Mouse (Mus musculus) layer of hippocampus, adult 9-11 months (tissue): ENCODE data around the gene Ankrd23.

Experiments used
- DNase-seq: peaks from one replicate; pipeline ENCODE4 v3.0.0; 2022

The Ankrd23 gene

DNA sequence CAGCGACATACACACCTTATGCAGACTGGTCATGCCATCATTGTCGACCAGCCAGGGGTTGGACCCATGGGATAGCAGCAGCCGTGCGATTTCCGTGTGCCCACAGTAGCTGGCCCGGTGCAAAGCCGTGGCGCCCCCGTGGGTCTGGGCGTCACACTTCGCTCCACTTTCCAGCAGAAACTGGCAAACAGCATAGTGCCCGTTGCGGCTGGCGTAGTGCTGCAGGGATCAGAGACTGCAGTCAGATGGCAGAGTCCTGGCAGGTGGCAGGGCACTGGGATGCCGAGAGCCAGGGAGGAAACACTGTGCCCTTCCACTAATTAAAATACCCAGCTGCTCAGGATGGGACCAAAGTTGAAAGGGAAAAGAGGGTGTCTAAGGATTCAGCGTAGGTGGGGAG, 5.2 kb upstream of the Ankrd23 start:
- DNase-seq, result no peak

DNA sequence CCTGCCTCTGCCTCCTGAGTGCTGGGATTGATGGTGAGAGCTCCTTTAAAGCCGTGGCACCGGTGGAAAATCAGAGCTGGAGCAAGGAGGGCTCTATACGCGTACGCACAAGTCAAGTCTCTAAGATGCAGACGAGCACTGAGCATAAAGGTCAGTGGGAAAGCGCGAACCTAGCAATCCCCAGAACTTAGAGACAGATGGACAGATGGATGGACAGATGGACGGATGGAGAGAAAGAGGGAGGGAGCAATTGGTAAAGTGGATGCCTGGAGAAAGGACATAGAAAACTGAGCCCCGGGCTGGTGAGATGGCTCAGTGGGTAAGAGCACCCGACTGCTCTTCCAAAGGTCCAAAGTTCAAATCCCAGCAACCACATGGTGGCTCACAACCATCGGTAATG, 4.1 kb upstream of the Ankrd23 start:
- no peak for DNase-seq

- no peak for DNase-seq
Measured at GRCm38 (mm10) chr1:36540132-36540531, 3.4 kb upstream of the Ankrd23 start.

- no peak for DNase-seq
Measured at GRCm38 (mm10) chr1:36539186-36539585, 2.5 kb upstream of the Ankrd23 start, which contains the start of gene Gm42417. TSS of gene Gm42417 (minus strand) at chr1:36539429.

DNA sequence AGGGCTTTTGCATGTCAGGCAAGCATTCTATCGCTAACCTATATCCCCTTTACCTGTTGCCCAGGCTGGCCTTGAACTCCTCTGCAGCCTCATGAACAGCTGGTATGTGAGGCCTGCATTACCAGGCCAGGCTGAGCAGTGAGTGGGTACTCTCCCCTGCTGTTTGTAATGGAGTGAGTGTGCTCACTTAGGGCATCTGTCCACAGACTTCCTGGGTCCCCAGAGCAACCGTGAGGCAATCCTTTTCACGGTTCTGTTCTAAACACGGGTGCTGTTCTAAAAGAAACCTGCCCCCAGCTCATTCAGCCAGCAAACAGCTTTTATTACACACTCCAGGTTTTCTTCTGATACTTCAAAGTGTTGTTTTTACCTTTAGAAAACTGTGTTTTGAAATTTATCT, 2.0 kb upstream of the Ankrd23 start:
- DNase-seq, result no peak

- DNase-seq, result no peak
Measured at GRCm38 (mm10) chr1:36536397-36536728, 320 bp downstream of the Ankrd23 start.

- DNase-seq, result no peak
Measured at GRCm38 (mm10) chr1:36535477-36536396, 946 bp downstream of the Ankrd23 start.

DNA sequence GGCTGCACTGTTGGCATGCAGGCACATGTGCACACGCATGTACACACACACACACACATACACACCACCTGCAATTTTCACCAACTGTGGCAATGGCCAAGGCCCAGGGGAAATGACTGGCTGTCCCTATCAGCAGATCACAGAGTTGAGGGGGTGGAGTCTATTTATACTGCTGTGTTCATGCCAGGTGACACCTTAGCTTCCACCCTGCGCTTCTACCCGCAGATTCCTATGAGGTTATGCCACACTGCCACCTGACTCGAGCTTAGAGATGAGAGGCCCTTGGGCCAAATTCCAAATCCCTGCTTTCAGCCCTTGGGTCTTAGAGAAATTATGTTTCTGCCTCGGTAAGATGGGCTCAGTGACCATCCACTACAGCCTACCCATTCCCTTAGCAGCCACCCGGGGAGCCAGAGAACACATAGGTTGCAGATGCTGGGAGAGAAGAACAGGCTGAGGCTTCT, 2.1 kb downstream of the Ankrd23 start:
- DNase-seq, result no peak

DNA sequence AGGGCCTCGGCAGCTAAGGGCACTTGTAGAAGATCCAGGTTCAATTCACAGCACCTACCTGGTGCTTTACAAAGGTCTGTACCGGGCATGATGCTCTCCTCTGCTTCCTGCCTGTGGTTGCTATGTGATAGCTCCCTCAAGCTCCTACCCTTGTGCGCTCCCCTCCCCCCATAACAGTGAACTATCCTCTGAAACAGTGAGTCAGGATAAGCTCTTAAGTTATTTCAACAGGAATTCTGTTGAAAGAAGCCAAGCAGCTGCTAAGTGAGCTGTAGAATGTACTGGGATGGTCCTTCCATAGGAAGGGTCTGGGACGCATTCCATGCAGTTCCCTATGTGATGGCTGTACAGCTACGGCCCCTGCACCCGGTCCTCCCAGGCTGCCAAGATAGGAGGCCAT, 3.1 kb downstream of the Ankrd23 start:
- no peak for DNase-seq

DNA sequence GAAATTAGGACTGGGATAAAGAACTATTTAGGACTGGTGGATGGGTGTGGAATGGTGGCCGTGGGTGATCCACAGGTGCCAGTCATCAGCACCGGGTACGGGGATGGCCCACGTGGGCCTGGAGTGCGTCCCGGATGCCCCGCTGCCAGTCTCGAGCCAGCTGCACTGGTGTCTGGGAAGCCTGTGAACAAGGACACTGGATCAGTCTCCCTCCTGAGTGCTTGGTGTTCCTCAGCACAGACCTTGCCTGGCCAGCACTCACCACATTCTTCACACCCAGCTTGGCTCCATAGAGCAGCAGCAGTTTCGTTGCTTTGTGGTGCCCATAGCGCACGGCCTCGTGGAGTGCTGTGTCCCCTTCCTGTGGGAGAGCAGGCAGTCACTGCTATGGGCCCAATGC, 5.2 kb downstream of the Ankrd23 start:
- no peak for DNase-seq

- no peak for DNase-seq
Measured at GRCm38 (mm10) chr1:36530962-36531361, 5.7 kb downstream of the Ankrd23 start.

DNA sequence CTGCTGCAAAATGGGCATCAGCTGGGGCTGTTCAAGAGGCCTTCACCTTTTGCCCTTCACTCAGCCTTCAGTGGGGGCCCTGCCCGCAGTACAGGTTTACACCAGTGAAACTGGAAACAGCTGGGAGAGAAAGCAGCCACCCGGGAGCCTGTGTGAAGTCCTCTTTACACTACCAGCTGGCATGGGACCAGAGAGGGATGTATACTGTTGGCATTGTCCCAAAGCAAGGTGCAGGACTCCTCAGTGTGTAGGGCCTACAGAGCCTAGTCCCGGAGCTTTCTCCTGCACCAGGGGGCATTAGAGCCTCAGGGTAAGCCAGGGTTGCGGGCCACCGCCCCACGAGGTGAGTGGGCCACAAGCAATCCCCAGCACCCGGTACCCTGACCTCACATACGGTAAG, 6.2 kb downstream of the Ankrd23 start:
- DNase-seq, result no peak

DNA sequence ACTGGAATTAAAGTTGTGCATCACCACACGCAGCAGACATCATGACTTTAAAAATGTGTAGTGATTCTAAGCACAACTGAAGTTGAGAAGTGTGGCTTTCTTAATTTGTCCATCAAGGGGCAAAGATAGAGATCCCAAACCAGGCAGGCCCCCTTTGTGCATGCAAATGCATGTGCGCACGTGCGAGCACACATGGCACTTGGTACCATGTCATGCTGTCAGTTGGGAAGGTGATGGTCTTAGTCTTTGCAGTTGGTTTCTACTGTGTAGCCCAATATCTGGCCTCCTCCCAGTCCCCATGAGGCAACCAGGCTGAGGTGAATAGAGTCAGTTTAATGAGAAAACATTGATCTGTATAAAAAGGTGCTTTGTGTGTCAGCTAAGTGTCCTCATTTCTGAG, 6.8 kb downstream of the Ankrd23 start:
- DNase-seq, result no peak

DNA sequence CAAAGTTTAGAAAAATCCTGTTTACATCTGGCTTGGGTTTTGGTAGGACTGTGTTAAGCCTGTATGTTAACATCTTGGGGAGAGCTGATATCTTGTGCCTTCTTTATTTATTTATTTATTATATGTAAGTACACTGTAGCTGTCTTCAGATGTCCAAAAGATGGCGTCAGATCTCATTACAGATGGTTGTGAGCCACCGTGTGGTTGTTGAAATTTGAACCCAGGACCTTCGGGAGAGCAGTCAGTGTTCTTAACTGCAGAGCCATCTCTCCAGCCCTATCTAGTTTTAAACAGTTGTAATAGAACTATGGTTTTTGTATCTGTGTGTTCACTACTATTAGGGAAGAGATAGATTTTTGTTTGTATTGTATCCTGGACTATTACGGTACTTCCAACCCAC, 7.4 kb downstream of the Ankrd23 start:
- no peak for DNase-seq

DNA sequence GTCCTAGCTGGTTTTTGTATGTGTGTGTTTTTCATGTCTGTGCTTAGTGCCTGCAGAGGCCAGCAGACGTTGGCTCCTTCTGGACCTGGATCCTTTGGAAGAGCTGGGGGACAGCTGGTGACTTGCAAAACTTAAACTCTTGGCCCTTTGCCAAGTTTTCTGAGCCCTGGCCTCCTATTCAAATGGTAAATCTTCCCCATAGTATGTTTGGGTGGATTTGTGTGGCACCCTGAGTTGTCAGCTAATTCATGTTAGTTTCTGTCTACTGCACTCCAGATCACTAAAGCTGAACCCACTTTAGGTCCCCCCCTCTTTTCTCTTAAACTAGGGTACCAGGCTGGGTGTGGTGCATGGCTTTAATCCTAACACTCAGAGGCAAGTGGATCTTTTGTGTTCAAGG, 8.3 kb downstream of the Ankrd23 start:
- no peak for DNase-seq

DNA sequence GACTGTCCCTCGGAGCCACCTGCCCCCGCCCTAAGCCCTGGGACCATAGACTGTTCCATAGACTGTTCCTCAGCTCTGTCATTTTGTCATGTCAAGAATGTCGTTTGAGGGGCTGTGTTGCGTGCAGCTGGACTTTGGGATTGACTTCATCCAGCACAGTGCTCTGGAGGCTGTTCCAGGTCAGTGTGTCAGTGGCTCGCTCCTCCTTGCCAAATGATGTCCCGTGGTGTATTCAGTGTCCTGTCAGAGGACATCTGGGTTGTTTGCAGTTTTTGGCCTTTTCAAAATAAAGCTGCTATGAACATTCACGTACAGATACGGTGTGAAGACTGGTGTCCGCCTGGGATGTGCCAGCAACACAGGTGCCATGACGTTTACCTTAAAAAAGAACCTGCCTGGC, 9.8 kb downstream of the Ankrd23 start:
- no peak for DNase-seq

DNA sequence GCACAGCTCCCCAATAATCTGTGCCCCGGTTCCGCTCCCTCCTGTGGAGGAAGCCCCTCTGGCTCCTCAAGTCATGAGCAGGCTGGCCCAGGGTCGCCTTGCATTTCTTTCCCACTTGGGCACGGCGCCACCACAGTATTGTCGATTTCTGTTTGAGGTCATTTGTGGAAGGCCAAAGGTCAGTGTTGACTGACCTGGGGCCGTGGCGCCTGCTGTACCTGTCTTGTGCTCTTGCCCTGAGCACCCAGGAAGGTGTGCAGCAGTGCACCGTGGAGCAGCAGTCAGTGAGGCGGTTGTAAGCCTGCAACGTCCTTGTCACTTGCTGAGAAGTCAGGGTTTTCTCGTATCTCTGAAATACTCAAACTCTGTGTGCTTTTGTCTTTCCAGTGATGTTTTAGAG, 10.9 kb downstream of the Ankrd23 start:
- DNase-seq, result no peak

GRCm38 (mm10) chr1:36524058-36524457, 12.6 kb downstream of the Ankrd23 start:
- DNase-seq, result no peak

DNA sequence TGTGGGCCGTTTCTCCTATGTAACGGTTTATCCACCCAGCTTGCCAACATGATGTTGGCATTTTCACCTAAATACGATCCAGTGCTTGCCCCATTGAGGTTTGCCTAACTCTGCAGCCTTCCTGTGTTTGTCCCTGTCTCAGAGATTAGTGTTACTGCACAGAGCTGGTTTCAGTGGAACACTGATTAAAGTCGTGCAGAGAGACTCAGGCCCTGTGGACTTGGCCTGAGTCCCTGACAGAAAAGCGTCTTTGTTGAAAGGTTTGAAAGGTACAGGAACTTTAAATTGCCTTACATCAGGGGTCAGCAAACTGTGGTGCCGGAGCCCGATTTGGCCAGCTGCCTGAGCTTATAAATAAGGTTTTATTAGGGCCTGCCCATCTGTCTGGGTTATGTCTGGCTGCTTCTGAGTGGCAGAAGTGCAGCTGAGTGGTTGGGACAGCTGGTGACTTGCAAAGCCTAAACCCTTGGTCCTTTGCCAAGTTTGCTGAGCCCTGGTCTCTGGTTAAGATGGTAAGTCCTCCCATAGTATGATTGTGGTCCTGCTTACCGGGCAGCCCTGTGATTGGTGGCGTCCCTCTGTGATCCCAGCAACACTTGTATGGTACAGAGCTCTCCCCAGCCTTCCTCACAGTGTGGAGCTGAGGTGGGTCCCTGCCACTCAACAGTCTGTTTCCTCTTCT, 13.2 kb downstream of the Ankrd23 start:
- DNase-seq, result no peak

DNA sequence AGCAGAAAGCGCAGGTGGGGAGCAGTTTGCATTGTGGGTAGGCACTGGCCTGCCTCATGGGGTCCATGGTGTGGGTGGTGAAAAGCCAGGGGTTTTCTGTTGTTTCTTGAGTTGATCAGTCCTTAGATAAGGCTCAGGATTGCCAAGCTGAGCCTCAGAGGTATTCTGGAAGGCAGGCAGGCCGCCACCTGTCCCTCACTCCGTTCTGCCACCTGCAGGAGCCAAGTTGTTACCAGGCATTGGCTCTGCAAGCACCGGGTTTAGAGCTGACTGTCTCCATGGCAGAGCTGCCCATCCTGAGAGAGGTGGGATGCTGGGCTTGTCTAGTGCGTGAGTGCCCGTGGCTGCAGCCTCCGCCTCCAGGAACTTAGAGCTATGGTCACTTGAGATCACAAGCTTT, 14.5 kb downstream of the Ankrd23 start:
- DNase-seq, result no peak

DNA sequence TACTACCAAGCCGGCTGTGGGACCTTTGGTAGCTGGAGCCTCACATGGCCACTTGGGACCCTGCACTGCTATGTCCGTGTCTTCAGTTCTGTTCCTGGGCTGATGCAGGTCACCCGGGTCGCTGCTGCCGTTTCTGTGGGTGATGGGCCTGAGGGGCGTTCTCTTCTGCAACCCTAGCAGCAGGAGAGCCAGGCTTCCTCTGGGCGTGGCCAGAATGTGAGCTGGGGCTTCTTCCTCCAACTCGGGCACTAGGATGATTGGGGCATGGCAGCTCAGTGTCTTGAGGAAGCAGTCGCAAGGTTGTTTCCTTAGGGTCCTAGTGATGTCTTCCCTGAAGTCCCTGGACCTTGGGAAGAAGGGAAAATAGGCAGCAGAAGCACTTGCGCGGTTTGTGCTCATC, 17.1 kb downstream of the Ankrd23 start:
- DNase-seq, result no peak

GRCm38 (mm10) chr1:36518259-36518658, 18.4 kb downstream of the Ankrd23 start:
- no peak for DNase-seq

- DNase-seq, result no peak
Measured at GRCm38 (mm10) chr1:36513718-36514117, 23.0 kb downstream of the Ankrd23 start.

DNA sequence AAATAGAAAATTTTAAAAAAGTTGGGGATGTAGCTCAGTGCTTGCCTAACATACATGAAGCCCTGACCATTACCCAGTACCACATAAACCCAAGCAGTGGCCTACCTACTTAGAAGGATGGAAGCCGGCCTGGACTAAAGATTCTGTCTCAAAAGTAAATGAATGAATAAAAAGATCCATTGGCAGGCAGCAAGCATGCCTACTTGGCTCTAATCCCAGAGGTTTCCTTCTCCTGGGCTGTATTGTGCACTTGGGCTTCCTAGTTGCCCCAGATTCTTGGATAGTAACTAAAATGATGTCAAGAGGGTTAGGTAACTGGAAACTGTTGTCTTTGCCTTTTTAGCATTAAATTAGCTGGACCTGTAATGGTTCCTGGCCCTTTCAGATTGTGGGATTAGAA, 23.4 kb downstream of the Ankrd23 start:
- DNase-seq, result no peak

- DNase-seq, result no peak
Measured at GRCm38 (mm10) chr1:36512966-36513280, 23.8 kb downstream of the Ankrd23 start.
